Mouse (Mus musculus) liver, embryonic 14.5 days (tissue): ENCODE data around the gene Cd163. TPM values are rescaled to one million over a fixed set of nuclear protein-coding genes. Genes with fewer than 3 reads are reported as not detected.

Experiments used
- ATAC-seq: fragments of 200-750 bp; cut with Nextera tagmentation; 2 replicates; pipeline ENCODE4 v1.8.0; 2017; ENCODE audit warnings: moderate number of reproducible peaks, mild to moderate bottlenecking, moderate library complexity; ENCODE audit not compliant: insufficient read depth
- DNase-seq, 3 experiments: peaks; one replicate each; pipeline ENCODE4 v3.0.0-alpha.2; 2012 to 2013; ENCODE audit warnings: low read depth in 3 of 3, low spot score in 3 of 3
- H3K27ac ChIP-seq: fragments of 300-500 bp; sonication (generic); 2 replicates; pipeline ENCODE4 v1.5.1; 2014; ENCODE audit warnings: moderate library complexity, mild to moderate bottlenecking, control low read depth, inconsistent platforms
- H3K27me3 ChIP-seq: fragments of 300-500 bp; sonication (generic); 2 replicates; pipeline ENCODE4 v1.6.1; 2014; ENCODE audit warnings: mild to moderate bottlenecking, low read length, moderate library complexity; ENCODE audit not compliant: control insufficient read depth, insufficient read depth
- H3K36me3 ChIP-seq: fragments of 300-500 bp; sonication (generic); replicated peaks from 2 replicates; pipeline ENCODE4 v1.6.1; 2014; ENCODE audit warnings: low read depth; ENCODE audit not compliant: control insufficient read depth, insufficient read depth
- H3K4me1 ChIP-seq, 2 experiments: fragments of 200-500 bp in 1 of 2; fragments of 300-500 bp in 1 of 2; sonication (generic) in 1 of 2; replicated peaks; 2 replicates each; pipeline ENCODE4 v1.6.1; 2012 to 2014; ENCODE audit warnings: antibody characterized with exemption in 1 of 2, inconsistent platforms in 1 of 2, low read length in 1 of 2; ENCODE audit not compliant: control insufficient read depth in 2 of 2, insufficient read depth in 2 of 2
- H3K4me2 ChIP-seq: fragments of 300-500 bp; sonication (generic); 2 replicates; pipeline ENCODE4 v1.6.1; 2014; ENCODE audit warnings: low read depth, mild to moderate bottlenecking, control low read depth, moderate library complexity
- H3K4me3 ChIP-seq, 2 experiments: fragments of 200-500 bp in 1 of 2; fragments of 300-500 bp in 1 of 2; sonication (generic) in 1 of 2; 2 replicates each; pipeline ENCODE4 v1.5.1; 2012 to 2014; ENCODE audit warnings: low read depth in 2 of 2, low read length in 2 of 2, mild to moderate bottlenecking in 2 of 2, control low read depth in 1 of 2, inconsistent platforms in 1 of 2, moderate library complexity in 1 of 2; ENCODE audit not compliant: insufficient read depth in 1 of 2
- H3K9ac ChIP-seq: fragments of 300-500 bp; sonication (generic); replicated peaks from 2 replicates; pipeline ENCODE4 v1.6.1; 2014; ENCODE audit warnings: mild to moderate bottlenecking, control low read depth, moderate library complexity
- H3K9me3 ChIP-seq: fragments of 300-500 bp; sonication (generic); 2 replicates; pipeline ENCODE4 v1.6.1; 2016; ENCODE audit warnings: low read length, mixed read lengths; ENCODE audit not compliant: control insufficient read depth
- CTCF ChIP-seq: IDR thresholded peaks from 2 replicates; pipeline ENCODE4 v1.5.1; 2016; ENCODE audit warnings: antibody characterized with exemption, low read depth, control low read depth
- EP300 ChIP-seq: IDR thresholded peaks from 2 replicates; pipeline ENCODE4 v1.6.1; 2016; ENCODE audit warnings: antibody characterized with exemption, low read depth
- WGBS: fragments of 180-500 bp; shearing (Covaris S2); extraction: QIAGEN DNeasy Blood & Tissue Kit; methylation state at CpG from one replicate; pipeline ENCODE4 v1.1.7; 2014; ENCODE audit not compliant: insufficient replicate concordance; 5-methylcytosine and 5-hydroxymethylcytosine counted together
- polyA plus RNA-seq, 2 experiments: library from polyadenylated mRNA; depleted of rRNA in 1 of 2; stranded (reverse) in 1 of 2; unstranded in 1 of 2; fragments of >200 nt; fragmentation: Nextera tagmentation in 1 of 2; extraction: Ambion mirVana in 1 of 2; gene quantifications; 2 replicates each; pipeline versions ENCODE4 v1.2.1 to v1.2.3; 2012 to 2014

Cd163 gene
- polyA plus RNA-seq, 2 experiments, result 0.03 to 0.04 TPM

GRCm38 (mm10) chr6:124308935-124309334 lies 4.5 kb downstream of the Cd163 start:
- WGBS, result 67% methylated on average over 8 of the region's 8 CpGs
- TF ChIP-seq CTCF, result no peak
- TF ChIP-seq EP300, result no peak
- no peaks in the 10 kb centered on the region for H3K36me3 ChIP-seq
- H3K4me2 ChIP-seq, result no peak overlapping the region
- no peak overlapping the region for H3K4me3 ChIP-seq
- H3K9ac ChIP-seq, result no peak overlapping the region
- H3K9me3 ChIP-seq, result no peaks in the 10 kb centered on the region
- no peak overlapping the region for H3K27ac ChIP-seq
- no peaks in the 10 kb centered on the region for H3K4me1 ChIP-seq
- no peaks in the 10 kb centered on the region for H3K27me3 ChIP-seq
- no peak for DNase-seq
- ATAC-seq, result no peak

- Histone ChIP-seq H3K9ac (no peak overlapping the region), H3K36me3 (no peaks in the 10 kb centered on the region), H3K9me3 (no peaks in the 10 kb centered on the region), H3K4me3 (no peak overlapping the region), H3K4me2 (no peak overlapping the region), H3K4me1 (no peaks in the 10 kb centered on the region), H3K27me3 (no peaks in the 10 kb centered on the region), H3K27ac (no peak overlapping the region)
- TF ChIP-seq CTCF, result no peak
- no peak for TF ChIP-seq EP300
- ATAC-seq (no peak), DNase-seq (no peak)
- WGBS, result 59% methylated on average over 6 of the region's 6 CpGs
Measured at GRCm38 (mm10) chr6:124312292-124312691, 7.8 kb downstream of the Cd163 start.

- no peaks in the 10 kb centered on the region for H3K27me3 ChIP-seq
- 49% methylated on average over 6 of the region's 6 CpGs for WGBS
- H3K4me3 ChIP-seq, result no peak overlapping the region
- H3K4me2 ChIP-seq, result no peak overlapping the region
- no peaks in the 10 kb centered on the region for H3K9me3 ChIP-seq
- no peak for TF ChIP-seq CTCF
- no peak for TF ChIP-seq EP300
- no peak for ATAC-seq
- H3K4me1 ChIP-seq, result no peaks in the 10 kb centered on the region
- H3K9ac ChIP-seq, result no peak overlapping the region
- H3K27ac ChIP-seq, result no peak overlapping the region
- DNase-seq, result no peak
- no peaks in the 10 kb centered on the region for H3K36me3 ChIP-seq
Measured at GRCm38 (mm10) chr6:124320371-124320770, 15.9 kb downstream of the Cd163 start.

- no peak for ATAC-seq
- 57% methylated on average over 16 of the region's 16 CpGs for WGBS
- Histone ChIP-seq H3K27ac (no peak overlapping the region), H3K4me1 (no peaks in the 10 kb centered on the region), H3K4me2 (no peak overlapping the region), H3K4me3 (no peak overlapping the region), H3K27me3 (no peaks in the 10 kb centered on the region), H3K9ac (no peak overlapping the region), H3K9me3 (no peaks in the 10 kb centered on the region), H3K36me3 (no peaks in the 10 kb centered on the region)
- no peak for DNase-seq
- TF ChIP-seq CTCF, result no peak
- no peak for TF ChIP-seq EP300
Measured at GRCm38 (mm10) chr6:124321481-124322475, 17.3 kb downstream of the Cd163 start.

GRCm38 (mm10) chr6:124328394-124328991 lies 24.0 kb downstream of the Cd163 start:
- H3K4me1 ChIP-seq, result no peaks in the 10 kb centered on the region
- TF ChIP-seq CTCF, result no peak
- no peak for TF ChIP-seq EP300
- no peaks in the 10 kb centered on the region for H3K27me3 ChIP-seq
- H3K27ac ChIP-seq, result no peak overlapping the region
- H3K4me2 ChIP-seq, result no peak overlapping the region
- ATAC-seq (no peak), DNase-seq (no peak)
- H3K9me3 ChIP-seq, result no peaks in the 10 kb centered on the region
- H3K36me3 ChIP-seq, result no peaks in the 10 kb centered on the region
- no peak overlapping the region for H3K4me3 ChIP-seq
- no peak overlapping the region for H3K9ac ChIP-seq
- WGBS, result 71% methylated on average over 3 of the region's 3 CpGs
